Mouse (Mus musculus): Measurements from ENCODE around the gene Retnlg. TPM values are rescaled to one million over a fixed set of nuclear protein-coding genes. Genes with fewer than 3 reads are reported as not detected.

The Retnlg gene
- polyA plus RNA-seq, 1 experiment from 2014 or later = not detected

Other genes starting within 250 kb of the Retnlg start
- gene Trat1, start 100.6 kb upstream of the Retnlg start, polyA plus RNA-seq (2014; fragmentation: Nextera tagmentation; extraction: Ambion mirVana) = 0.04 TPM in 1 of 2 replicates, not detected in the other
- gene Retnlb, start 55.8 kb upstream of the Retnlg start, polyA plus RNA-seq (2014; fragmentation: Nextera tagmentation; extraction: Ambion mirVana) = not detected in 2 replicates
- not detected in 2 replicates for gene Retnla, start 30.1 kb upstream of the Retnlg start, polyA plus RNA-seq (2014; fragmentation: Nextera tagmentation; extraction: Ambion mirVana)
- gene Dzip3, start 121.5 kb downstream of the Retnlg start, polyA plus RNA-seq (2014; fragmentation: Nextera tagmentation; extraction: Ambion mirVana) = 52.0 and 60.4 TPM in 2 replicates
- gene Cip2a, start 121.6 kb downstream of the Retnlg start, polyA plus RNA-seq (2014; fragmentation: Nextera tagmentation; extraction: Ambion mirVana) = 55.0 and 57.7 TPM in 2 replicates
- 0.03 TPM in 1 of 2 replicates, not detected in the other for gene Myh15, start 184.9 kb downstream of the Retnlg start, polyA plus RNA-seq (2014; fragmentation: Nextera tagmentation; extraction: Ambion mirVana)

All from midbrain, embryonic 11.5 days (tissue).